In the genomic region with DNA sequence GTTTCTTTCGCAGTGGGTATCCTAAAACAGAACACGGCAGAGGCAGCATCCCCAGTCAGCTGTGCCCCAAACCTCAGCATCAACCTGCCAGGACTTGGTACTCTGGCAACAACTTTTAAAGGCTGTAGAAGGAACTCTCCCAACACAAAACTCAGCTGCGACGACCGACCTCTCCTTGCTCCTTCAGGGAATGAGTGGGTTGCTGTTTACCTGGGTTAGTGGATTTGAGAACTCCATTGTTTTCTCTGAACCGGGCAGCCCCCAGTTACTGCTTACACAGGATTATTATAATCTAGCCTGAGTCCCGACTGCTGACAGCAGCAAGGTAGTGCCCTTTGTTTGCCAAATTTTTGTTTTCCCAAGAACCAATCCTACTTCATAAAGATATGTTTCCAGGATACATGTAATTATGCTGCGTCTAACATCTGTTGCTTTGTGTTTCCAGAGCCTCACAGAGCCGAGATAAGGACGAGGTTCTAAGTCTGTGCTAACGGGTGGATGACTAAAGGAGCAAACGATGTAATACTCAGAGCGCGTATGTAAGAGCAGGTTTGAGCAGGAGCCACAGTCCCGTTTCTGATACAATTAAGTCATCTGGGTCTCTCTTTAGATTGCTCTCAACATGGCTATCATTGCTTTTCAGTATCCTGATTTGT, we compare ENCODE assay signal across 15 mouse cellular contexts. TPM values are rescaled to one million over a fixed set of nuclear protein-coding genes. Genes with fewer than 3 reads are reported as not detected.
"Had no signal": no experiment of that assay in that cellular context is flagged by ENCODE, and none has a peak within 500 bp of the region (broad histone marks: within the 10 kb centered on the region; RNA-seq: fewer than 3 reads in every experiment).

No protein-coding gene starts in this region.

- ATAC-seq: intestine, postnatal 0 days; lung, postnatal 0 days; midbrain, embryonic 13.5 days had no signal

- H3K4me1 ChIP-seq: limb, embryonic 13.5 days; liver, embryonic 15.5 days; neural tube, embryonic 15.5 days had no signal

- H3K27me3 ChIP-seq: limb, embryonic 13.5 days; liver, embryonic 15.5 days; midbrain, embryonic 13.5 days; neural tube, embryonic 15.5 days had no signal

- H3K4me2 ChIP-seq: limb, embryonic 13.5 days; liver, embryonic 15.5 days; midbrain, embryonic 13.5 days; neural tube, embryonic 15.5 days had no signal

- H3K9me3 ChIP-seq: limb, embryonic 13.5 days; liver, embryonic 15.5 days; midbrain, embryonic 13.5 days; neural tube, embryonic 15.5 days had no signal

- DNase-seq: left cerebral cortex, postnatal 4 days; lung, adult 2 months; lung, postnatal 36 days; right cerebral cortex, postnatal 4 days; spleen, adult 18-20 months; thymus, adult 18-20 months; thymus, postnatal 14 days had no signal

- H3K27ac ChIP-seq: limb, embryonic 13.5 days; liver, embryonic 15.5 days; midbrain, embryonic 13.5 days; neural tube, embryonic 15.5 days had no signal

- H3K9ac ChIP-seq: limb, embryonic 13.5 days; liver, embryonic 15.5 days; midbrain, embryonic 13.5 days; neural tube, embryonic 15.5 days had no signal

- H3K4me3 ChIP-seq: limb, embryonic 13.5 days; liver, embryonic 15.5 days; midbrain, embryonic 13.5 days; neural tube, embryonic 15.5 days had no signal

- H3K36me3 ChIP-seq: limb, embryonic 13.5 days; liver, embryonic 15.5 days; midbrain, embryonic 13.5 days; neural tube, embryonic 15.5 days had no signal

RNA-seq across cellular contexts. Expression of a gene that starts 46.2 kb away (rescaled TPM):
- polyA plus RNA-seq: kidney, embryonic 14.5 days; limb, embryonic 13.5 days; liver, adult 2 months; liver, embryonic 15.5 days; lung, adult 2 months; lung, postnatal 0 days had no signal
